In genomic region chr2:29426684-29427083, GRCm38 (mm10) we compare ENCODE assay signal across 10 mouse cellular contexts.
A peak's percentile ranks its signal among the peaks of the same experiment; 100 is the strongest.
DNase-seq lines count a peak whose midpoint lies in the region; ATAC-seq and TF ChIP-seq lines count a peak whose summit lies in the region.
"Had no signal": no experiment of that assay in that cellular context is flagged by ENCODE, and none has a peak within 500 bp of the region (broad histone marks: within the 10 kb centered on the region; RNA-seq: fewer than 3 reads in every experiment).

No protein-coding gene starts in this region.

- no peaks in the 10 kb centered on the region for H3K36me3 ChIP-seq in heart, adult 2 months (ENCODE audit: control insufficient read depth, insufficient read depth, low read length)
- no peaks in the 10 kb centered on the region for H3K36me3 ChIP-seq in intestine, embryonic 16.5 days (ENCODE audit: control insufficient read depth, insufficient read depth, low read length)

- no peak overlapping the region for H3K9ac ChIP-seq in heart, adult 2 months (ENCODE audit: low read depth, low read length)
- H3K9ac ChIP-seq in intestine, embryonic 16.5 days (ENCODE audit: low read depth, low read length): no peak overlapping the region
- H3K9ac ChIP-seq: forebrain, postnatal 0 days had no signal

- no peak for TF ChIP-seq CTCF in lung, adult 2 months (IDR thresholded peaks at IDR 0.05; ENCODE audit: insufficient read depth, low read length)
- TF ChIP-seq CTCF in heart, adult 2 months (IDR thresholded peaks at IDR 0.05): peak; percentile 50

- TF ChIP-seq POLR2A in lung, adult 2 months (IDR thresholded peaks at IDR 0.05; ENCODE audit: borderline replicate concordance, extremely low read depth, low read depth, low read length): no peak
- no peak for TF ChIP-seq POLR2A in heart, adult 2 months (IDR thresholded peaks at IDR 0.05; ENCODE audit: insufficient read depth, low read depth, low read length)

- no peak for ATAC-seq in intestine, embryonic 16.5 days
- ATAC-seq: forebrain, postnatal 0 days had no signal

- H3K27me3 ChIP-seq in heart, adult 2 months (ENCODE audit: control insufficient read depth, insufficient read depth, low read length): no peaks in the 10 kb centered on the region
- H3K27me3 ChIP-seq in intestine, embryonic 16.5 days (replicated peaks; ENCODE audit: control insufficient read depth, insufficient read depth, low read length): no peaks in the 10 kb centered on the region

- no peak overlapping the region for H3K4me3 ChIP-seq in lung, adult 2 months (replicated peaks; ENCODE audit: extremely low read depth, low read depth, low read length)
- no peak overlapping the region for H3K4me3 ChIP-seq in heart, adult 2 months
- no peak overlapping the region for H3K4me3 ChIP-seq in intestine, embryonic 16.5 days (ENCODE audit: low read length)

- no peak overlapping the region for H3K27ac ChIP-seq in heart, adult 2 months
- H3K27ac ChIP-seq in intestine, embryonic 16.5 days (ENCODE audit: low read length): no peak overlapping the region

- 42% methylated on average over 3 of the region's 3 CpGs for WGBS in lung, adult 2 months
- 26% methylated on average over 3 of the region's 3 CpGs for WGBS in heart, adult 2 months
- WGBS in intestine, embryonic 16.5 days: 71% methylated on average over 3 of the region's 3 CpGs

- no peaks in the 10 kb centered on the region for H3K79me2 ChIP-seq in heart, adult 2 months (replicated peaks; ENCODE audit: control insufficient read depth, insufficient read depth, low read length)

- DNase-seq in lung, adult 2 months: peak; percentile 15
- no peak for DNase-seq in lung, postnatal 14 days
- peak; percentile 78 for DNase-seq in cerebellum, adult 11 months
- DNase-seq in heart, adult 2 months: peak; percentile 63 to 78
- no peak for DNase-seq in right cerebral cortex, postnatal 36 days (ENCODE audit: low spot score in 2 of 2)
- no peak for DNase-seq in kidney, adult 11 months
- DNase-seq: forebrain, postnatal 0 days; liver; thymus, adult 18-20 months had no signal

- H3K4me1 ChIP-seq in lung, adult 2 months (ENCODE audit: control insufficient read depth, insufficient read depth, low read length): peaks cover 4% of the 10 kb centered on the region; the same call in 1 of the 2 replicates
- peaks cover 8% of the 10 kb centered on the region for H3K4me1 ChIP-seq in heart, adult 2 months (ENCODE audit: control insufficient read depth, insufficient read depth, low read length)
- peaks cover 11% of the 10 kb centered on the region; the same call in 1 of the 2 replicates for H3K4me1 ChIP-seq in intestine, embryonic 16.5 days (ENCODE audit: control insufficient read depth, insufficient read depth, low read length)

- TF ChIP-seq EP300 in heart, adult 2 months (IDR thresholded peaks at IDR 0.05; ENCODE audit: insufficient read depth, low read depth, low read length): 0 out of 2 replicates have a peak, but pooled peaks have one; percentile 33

- intact Hi-C loops in heart, adult 2 months (cut with DNase I): loop anchor here (5.0 kb wide), 1 partner anchor 39 kb away; no protein-coding TSS in a partner anchor

- no peak overlapping the region for H3K4me2 ChIP-seq in intestine, embryonic 16.5 days (ENCODE audit: low read depth, low read length)

- H3K9me3 ChIP-seq in intestine, embryonic 16.5 days (ENCODE audit: control insufficient read depth, low read length): no peaks in the 10 kb centered on the region

Comparison
In these comparisons a context has a peak if more than half of its experiments do, and no peak if none do; other contexts are left out.
1. DNase-seq: peak in lung, adult 2 months (single experiment), cerebellum, adult 11 months (single experiment) and heart, adult 2 months (2 of 2); none in lung, postnatal 14 days (single experiment), right cerebral cortex, postnatal 36 days (0 of 2) and kidney, adult 11 months (single experiment).